Mouse (Mus musculus) layer of hippocampus, postnatal 14 days (tissue): Measurements from ENCODE around the gene Bace1. TPM values are rescaled to one million over a fixed set of nuclear protein-coding genes. Genes with fewer than 3 reads are reported as not detected.

Experiments used
- DNase-seq, 2 experiments: peaks; one replicate each; pipeline ENCODE4 v3.0.0; 2021 to 2022; ENCODE audit warnings: low spot score in 2 of 2, mixed read lengths in 1 of 2
- long read RNA-seq, 2 experiments: library from polyadenylated mRNA; stranded (forward); transcript quantifications; one replicate each; pipeline ENCODE4 v2.0.0; 2021
- total RNA-seq, 2 experiments: library from RNA; stranded (reverse); gene quantifications; 2 replicates each; pipeline ENCODE4 v1.2.3; 2021

Gene Bace1
- 100 to 1,000 TPM in 1 of 2 experiments, 10 to 100 TPM in 1; 96.6 to 101 TPM for total RNA-seq
- long read RNA-seq, experiment 1, full-length matches to known transcripts, result 85 of 137 reads
- long read RNA-seq, experiment 1, partial matches to known transcripts, result 14 of 137 reads
- long read RNA-seq, experiment 1, other reads (novel, unspliced or antisense), result 38 of 137 reads
- long read RNA-seq, experiment 2, full-length matches to known transcripts, result 90 of 149 reads
- long read RNA-seq, experiment 2, partial matches to known transcripts, result 6 of 149 reads
- long read RNA-seq, experiment 2, other reads (novel, unspliced or antisense), result 53 of 149 reads

GRCm38 (mm10) chr9:45838434-45839138, at the start of gene Bace1:
Gene Bace1 (plus strand): TSS chr9:45838580.
- DNase-seq, result peak; percentile 87 to 96

GRCm38 (mm10) chr9:45791456-45792142, 46.8 kb upstream of the Bace1 start:
- no peak for DNase-seq

GRCm38 (mm10) chr9:45792235-45792634, 46.1 kb upstream of the Bace1 start:
- no peak for DNase-seq

- DNase-seq, result no peak
Measured at GRCm38 (mm10) chr9:45793697-45794096, 44.7 kb upstream of the Bace1 start.

GRCm38 (mm10) chr9:45795722-45796121, 42.7 kb upstream of the Bace1 start:
- no peak for DNase-seq

GRCm38 (mm10) chr9:45797271-45797670, 41.1 kb upstream of the Bace1 start:
- DNase-seq, result no peak

GRCm38 (mm10) chr9:45798467-45799164, 39.8 kb upstream of the Bace1 start:
- DNase-seq, result peak; percentile 33 to 60

GRCm38 (mm10) chr9:45799402-45799801, 39.0 kb upstream of the Bace1 start:
- peak; percentile 61 to 80 for DNase-seq

GRCm38 (mm10) chr9:45803070-45803774, 35.2 kb upstream of the Bace1 start:
- no peak for DNase-seq

- no peak for DNase-seq
Measured at GRCm38 (mm10) chr9:45806847-45807246, 31.5 kb upstream of the Bace1 start.

- no peak for DNase-seq
Measured at GRCm38 (mm10) chr9:45807337-45807736, 31.0 kb upstream of the Bace1 start.

- DNase-seq, result no peak
Measured at GRCm38 (mm10) chr9:45807761-45808160, 30.6 kb upstream of the Bace1 start.

- no peak for DNase-seq
Measured at GRCm38 (mm10) chr9:45811946-45812345, 26.4 kb upstream of the Bace1 start.

GRCm38 (mm10) chr9:45815113-45815512, 23.3 kb upstream of the Bace1 start:
- DNase-seq, result peak; percentile 22 to 57

GRCm38 (mm10) chr9:45815525-45815924, 22.9 kb upstream of the Bace1 start:
- DNase-seq, result no peak

- DNase-seq, result no peak
Measured at GRCm38 (mm10) chr9:45818406-45819011, 19.9 kb upstream of the Bace1 start.

- no peak for DNase-seq
Measured at GRCm38 (mm10) chr9:45827663-45828290, 10.6 kb upstream of the Bace1 start.

- peak; percentile 85 to 94 for DNase-seq
Measured at GRCm38 (mm10) chr9:45828291-45828963, 10.0 kb upstream of the Bace1 start, which contains the start of gene Cep164. Gene Cep164 (minus strand): TSS chr9:45828691.

- DNase-seq, result peak; percentile 65 to 77
Measured at GRCm38 (mm10) chr9:45829107-45829506, 9.3 kb upstream of the Bace1 start.
